Mouse (Mus musculus) heart, adult 2 months (tissue): ENCODE results near the gene Gtsf1.
A peak's percentile ranks its signal among the peaks of the same experiment; 100 is the strongest.

Experiments
- CTCF ChIP-seq: fragments of 200-600 bp; IDR thresholded peaks from 2 replicates; pipeline ENCODE4 v1.8.1; 2022; ENCODE audit warnings: antibody characterized with exemption, mild to moderate bottlenecking, moderate library complexity
- EP300 ChIP-seq: fragments of 200-500 bp; IDR thresholded peaks from 2 replicates; pipeline ENCODE4 v1.6.1; 2011; ENCODE audit warnings: low read depth, low read length, control low read depth; ENCODE audit not compliant: insufficient read depth
- POLR2A ChIP-seq: fragments of 200-500 bp; IDR thresholded peaks from 2 replicates; pipeline ENCODE4 v1.6.1; 2011; ENCODE audit warnings: mild to moderate bottlenecking, low read depth, low read length, control low read depth; ENCODE audit not compliant: insufficient read depth

GRCm38 (mm10) chr15:103388556-103389145 is 41.6 kb downstream of the Gtsf1 start:
- TF ChIP-seq POLR2A (no peak), CTCF (peak; percentile 90), EP300 (no peak)
